Mouse (Mus musculus) adrenal gland, postnatal 36 days (tissue): ENCODE data around the gene Map7d1. TPM values are rescaled to one million over a fixed set of nuclear protein-coding genes. Genes with fewer than 3 reads are reported as not detected.
A peak's percentile ranks its signal among the peaks of the same experiment; 100 is the strongest.
"Not testable (repeated sequence)": the region's sequence is repeated elsewhere in the genome, so short reads cannot be mapped to it uniquely, and the experiment has no call there.

Experiments used
- DNase-seq, 2 experiments: peaks; one replicate each; pipeline ENCODE4 v3.0.0; 2021; ENCODE audit warnings: mixed read lengths in 1 of 2
- total RNA-seq, 2 experiments: library from RNA; stranded (reverse); gene quantifications; 2 replicates each; pipeline ENCODE4 v1.2.3; 2021

The Map7d1 gene
- total RNA-seq, 2 experiments from 2014 or later: 47.7 to 84.9 TPM

- DNase-seq: no peak
Measured at GRCm38 (mm10) chr4:126242510-126242909, 13.6 kb downstream of the Map7d1 start.

- DNase-seq: no peak
Measured at GRCm38 (mm10) chr4:126241956-126242355, 14.2 kb downstream of the Map7d1 start.

GRCm38 (mm10) chr4:126239862-126240475 is 16.2 kb downstream of the Map7d1 start:
- DNase-seq: no peak

GRCm38 (mm10) chr4:126237721-126238242 is 18.4 kb downstream of the Map7d1 start:
- no peak for DNase-seq

GRCm38 (mm10) chr4:126236467-126237280 is 19.5 kb downstream of the Map7d1 start:
- DNase-seq: no peak

- DNase-seq: no peak
Measured at GRCm38 (mm10) chr4:126235191-126235590, 21.0 kb downstream of the Map7d1 start.

GRCm38 (mm10) chr4:126234496-126235175 is 21.5 kb downstream of the Map7d1 start:
- DNase-seq: no peak

GRCm38 (mm10) chr4:126233676-126234308 is 22.4 kb downstream of the Map7d1 start:
- no peak for DNase-seq

- DNase-seq: no peak
Measured at GRCm38 (mm10) chr4:126229900-126230299, 26.2 kb downstream of the Map7d1 start.

GRCm38 (mm10) chr4:126228144-126228543 is 28.0 kb downstream of the Map7d1 start:
- no peak for DNase-seq

GRCm38 (mm10) chr4:126227077-126227761 is 28.9 kb downstream of the Map7d1 start:
- DNase-seq: peak; percentile 93 to 95

- DNase-seq: peak; percentile 52 to 53
Measured at GRCm38 (mm10) chr4:126226640-126227039, 29.5 kb downstream of the Map7d1 start.

- DNase-seq: no peak
Measured at GRCm38 (mm10) chr4:126222631-126223030, 33.5 kb downstream of the Map7d1 start.

GRCm38 (mm10) chr4:126220045-126220444 is 36.1 kb downstream of the Map7d1 start:
- DNase-seq: no peak

GRCm38 (mm10) chr4:126219540-126219939 is 36.6 kb downstream of the Map7d1 start:
- DNase-seq: not testable (repeated sequence)

- DNase-seq: peak; percentile 67 to 75
Measured at GRCm38 (mm10) chr4:126217771-126218170, 38.4 kb downstream of the Map7d1 start.

- peak; percentile 61 to 70 for DNase-seq
Measured at GRCm38 (mm10) chr4:126207081-126207480, 49.1 kb downstream of the Map7d1 start.

- DNase-seq: no peak
Measured at GRCm38 (mm10) chr4:126205386-126205785, 50.8 kb downstream of the Map7d1 start.

GRCm38 (mm10) chr4:126204661-126205230 is 51.4 kb downstream of the Map7d1 start:
- no peak for DNase-seq

GRCm38 (mm10) chr4:126204016-126204415 is 52.1 kb downstream of the Map7d1 start:
- DNase-seq: no peak

- no peak for DNase-seq
Measured at GRCm38 (mm10) chr4:126203336-126203895, 52.7 kb downstream of the Map7d1 start.
